Mouse (Mus musculus) kidney, postnatal 36 days (tissue): ENCODE data around the gene Uba6.

Source experiments
- DNase-seq, 2 experiments: peaks; one replicate each; pipeline ENCODE4 v3.0.0; 2021 to 2022; ENCODE audit warnings: mixed read lengths in 2 of 2

Uba6 gene

GRCm38 (mm10) chr5:86072756-86073386 lies 99.7 kb downstream of the Uba6 start:
- no peak for DNase-seq

DNA sequence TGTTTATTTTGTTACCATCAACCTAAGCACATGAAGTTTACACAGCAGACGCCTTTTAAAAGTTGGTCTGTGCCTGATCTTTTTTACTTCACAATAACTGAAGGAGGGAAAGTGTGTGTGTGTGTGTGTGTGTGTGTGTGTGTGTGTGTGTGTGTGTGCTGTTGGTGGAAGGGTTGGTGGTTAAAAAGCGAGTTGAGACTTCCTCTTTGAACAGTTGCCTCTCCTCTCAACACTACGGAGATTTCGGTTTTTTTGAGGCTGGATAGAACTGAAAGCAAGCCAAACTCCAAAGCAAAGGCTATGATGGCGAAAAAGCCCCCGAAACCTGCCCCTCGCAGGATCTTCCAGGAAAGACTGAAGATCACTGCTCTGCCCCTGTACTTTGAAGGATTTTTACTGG lies 101.1 kb downstream of the Uba6 start, which contains the start of gene Stap1:
Gene Stap1, plus strand, starts transcription at position 209 of the 400 bp plus-strand sequence.
- DNase-seq: peak in 1 of 2 experiments; percentile 5

- no peak for DNase-seq
Observed at GRCm38 (mm10) chr5:86069121-86069520, 103.5 kb downstream of the Uba6 start.

- no peak for DNase-seq
Observed at GRCm38 (mm10) chr5:86068451-86068850, 104.2 kb downstream of the Uba6 start.

- DNase-seq: peak; percentile 86 to 93
Observed at GRCm38 (mm10) chr5:86066551-86066929, 106.1 kb downstream of the Uba6 start.

DNA sequence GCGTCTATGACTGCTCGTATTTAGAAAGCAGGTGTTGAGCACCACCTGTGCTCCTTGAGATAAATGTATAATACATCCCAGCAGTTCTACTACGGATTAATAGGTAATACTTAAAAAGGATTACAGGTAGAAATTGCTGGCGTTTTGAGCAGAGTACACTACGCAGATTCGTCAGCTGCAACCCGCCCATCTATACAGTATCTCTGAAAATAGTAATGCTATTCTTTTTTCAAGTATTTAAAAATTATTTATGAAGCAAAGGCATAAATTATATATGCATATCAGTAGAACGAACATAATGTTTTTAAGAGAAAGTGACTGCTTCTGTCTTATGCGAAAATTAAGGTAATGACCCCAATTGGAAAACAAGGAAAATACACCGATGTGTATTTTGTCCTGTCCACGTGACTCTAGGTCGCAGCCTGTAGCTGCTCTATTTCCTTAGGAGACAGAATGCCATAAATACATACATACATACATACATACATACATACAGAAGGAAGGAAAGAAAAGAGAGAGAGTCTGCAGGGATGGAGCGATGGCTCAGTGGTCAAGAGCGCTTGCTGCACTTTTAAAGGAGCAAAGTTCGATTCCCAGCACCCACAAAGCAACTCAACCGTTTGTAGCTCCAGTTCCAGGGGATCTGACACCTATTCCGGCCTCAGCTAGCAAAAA lies 106.6 kb downstream of the Uba6 start:
- DNase-seq: no peak

GRCm38 (mm10) chr5:86065101-86065875 lies 107.3 kb downstream of the Uba6 start, which contains the start of gene Cenpc1:
Gene Cenpc1, minus strand, starts transcription at chr5:86065583.
- DNase-seq: peak; percentile 98 to 99

- no peak for DNase-seq
Observed at GRCm38 (mm10) chr5:86063501-86063900, 109.1 kb downstream of the Uba6 start.
